Mouse (Mus musculus): ENCODE measurements around the gene 6720489N17Rik.
"Not testable (repeated sequence)": the region's sequence is repeated elsewhere in the genome, so short reads cannot be mapped to it uniquely, and the experiment has no call there.

The 6720489N17Rik gene

GRCm38 (mm10) chr13:62623577-62624276, at the start of gene 6720489N17Rik:
TSS of gene 6720489N17Rik (minus strand) at chr13:62624182.
- peak; percentile 55 to 64 for DNase-seq

GRCm38 (mm10) chr13:62653369-62653743, 29.4 kb upstream of the 6720489N17Rik start:
- DNase-seq = no peak

- peak; percentile 46 to 60 for DNase-seq
These were observed 28.8 kb upstream of the 6720489N17Rik start for GRCm38 (mm10) chr13:62652681-62653368.

GRCm38 (mm10) chr13:62627071-62627470, 3.1 kb upstream of the 6720489N17Rik start:
- peak; percentile 2 to 26 for DNase-seq

GRCm38 (mm10) chr13:62624277-62624665, 289 bp upstream of the 6720489N17Rik start:
- DNase-seq = not testable (repeated sequence)

GRCm38 (mm10) chr13:62617449-62617848, 6.5 kb downstream of the 6720489N17Rik start:
- DNase-seq = not testable (repeated sequence)

GRCm38 (mm10) chr13:62571099-62571498, 52.9 kb downstream of the 6720489N17Rik start, which contains the start of gene Zfp934:
TSS of gene Zfp934 (minus strand) at chr13:62571199.
- not testable (repeated sequence) for DNase-seq

GRCm38 (mm10) chr13:62561696-62562095, 62.3 kb downstream of the 6720489N17Rik start:
- peak in 1 of 2 experiments; percentile 2 for DNase-seq

GRCm38 (mm10) chr13:62558189-62559110, 65.5 kb downstream of the 6720489N17Rik start, which contains the start of gene Zfp935:
TSS of gene Zfp935 (minus strand) at chr13:62558511.
- DNase-seq = peak; percentile 51 to 58

All from cerebellum, postnatal 36 days (tissue).